Mouse (Mus musculus) ES-E14 (cell line): Measurements from ENCODE around the gene Pcare. TPM values are rescaled to one million over a fixed set of nuclear protein-coding genes. Genes with fewer than 3 reads are reported as not detected.
A peak's percentile ranks its signal among the peaks of the same experiment; 100 is the strongest.

Experiments used
- DNase-seq: peaks from one replicate; pipeline ENCODE4 v3.0.0-alpha.2; 2013; ENCODE audit warnings: low read depth, low spot score
- H3K27ac ChIP-seq: 2 replicates; pipeline ENCODE4 v1.5.1; 2012; ENCODE audit warnings: low read depth, mild to moderate bottlenecking, low read length, moderate library complexity, mixed read lengths; ENCODE audit not compliant: poor library complexity, insufficient read depth, severe bottlenecking
- H3K36me3 ChIP-seq: 2 replicates; pipeline ENCODE4 v1.6.1; 2012; ENCODE audit warnings: mild to moderate bottlenecking, low read length, moderate library complexity, mixed read lengths; ENCODE audit not compliant: control insufficient read depth, poor library complexity, insufficient read depth, severe bottlenecking
- H3K4me1 ChIP-seq, 2 experiments: fragments of 150-350 bp in 1 of 2; sonication (generic) in 1 of 2; 2 replicates each; pipeline ENCODE4 v1.6.1; 2012; ENCODE audit warnings: low read length in 2 of 2, mild to moderate bottlenecking in 1 of 2, mixed read lengths in 1 of 2; ENCODE audit not compliant: control insufficient read depth in 2 of 2, insufficient read depth in 2 of 2, poor library complexity in 1 of 2
- H3K4me3 ChIP-seq, 2 experiments: fragments of 150-350 bp in 1 of 2; sonication (generic) in 1 of 2; 2 replicates each; pipeline ENCODE4 v1.5.1; 2012; ENCODE audit warnings: low read length in 2 of 2, low read depth in 1 of 2, mild to moderate bottlenecking in 1 of 2, mixed read lengths in 1 of 2; ENCODE audit not compliant: insufficient read depth in 1 of 2, poor library complexity in 1 of 2, severe bottlenecking in 1 of 2
- H3K9ac ChIP-seq: 2 replicates; pipeline ENCODE4 v1.6.1; 2012; ENCODE audit warnings: low read depth, mild to moderate bottlenecking, low read length, mixed read lengths; ENCODE audit not compliant: poor library complexity, insufficient read depth, severe bottlenecking
- H3K9me3 ChIP-seq: fragments of 150-350 bp; sonication (generic); 2 replicates; pipeline ENCODE4 v1.6.1; 2012; ENCODE audit warnings: low read depth, mild to moderate bottlenecking, low read length; ENCODE audit not compliant: control insufficient read depth, insufficient read depth
- CHD2 ChIP-seq: IDR thresholded peaks from 2 replicates; pipeline ENCODE4 v1.6.1; 2014; ENCODE audit warnings: mild to moderate bottlenecking, low read depth, low read length, inconsistent platforms
- HCFC1 ChIP-seq: IDR thresholded peaks from 2 replicates; pipeline ENCODE4 v1.6.1; 2012; ENCODE audit warnings: low read length, inconsistent platforms, borderline replicate concordance; ENCODE audit not compliant: insufficient read depth
- MAFK ChIP-seq: IDR thresholded peaks from 2 replicates; pipeline ENCODE4 v1.6.1; 2014; ENCODE audit warnings: mild to moderate bottlenecking, low read depth, low read length, inconsistent platforms; ENCODE audit not compliant: insufficient read depth
- ZC3H11A ChIP-seq: IDR thresholded peaks from 2 replicates; pipeline ENCODE4 v1.6.1; 2012; ENCODE audit warnings: low read depth, mild to moderate bottlenecking, inconsistent platforms, low read length, borderline replicate concordance
- ZNF384 ChIP-seq: IDR thresholded peaks from 2 replicates; pipeline ENCODE4 v1.6.1; 2012; ENCODE audit warnings: low read depth, low read length, inconsistent platforms
- in situ Hi-C, 2 experiments: fragments of 600-800 bp; cut with MboI; formaldehyde crosslinking; loops; one replicate each; pipeline ENCODE4 v1.15.1; 2025; ENCODE audit warnings: low sequenced_read_pairs in 2 of 2, inconsistent platforms in 1 of 2; ENCODE audit not compliant: unreplicated experiment in 2 of 2
- total RNA-seq: library from RNA; depleted of rRNA; stranded (reverse); fragments of 300-350 nt; gene quantifications from 2 replicates; pipeline ENCODE4 v1.2.3, GENCODE M21; 2012

The Pcare gene
- total RNA-seq, 1 experiment: 0.09 TPM

DNA sequence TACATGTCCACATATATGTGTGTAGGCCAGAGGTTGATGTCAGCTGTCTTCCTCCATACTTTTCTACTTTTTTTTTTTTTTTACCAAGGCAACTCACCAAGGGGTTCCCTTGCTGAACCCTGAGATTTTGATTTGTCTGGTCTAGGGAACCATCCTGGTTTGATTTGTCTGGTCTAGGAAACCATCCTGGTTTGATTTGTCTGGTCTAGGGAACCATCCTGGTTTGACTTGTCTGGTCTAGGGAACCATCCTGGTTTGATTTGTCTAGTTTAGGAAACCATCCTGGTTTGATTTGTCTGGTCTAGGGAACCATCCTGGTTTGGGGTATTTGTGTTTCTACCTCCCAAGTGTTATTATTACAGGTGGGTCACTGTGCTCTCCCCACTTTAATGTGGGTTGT is 33.8 kb upstream of the Pcare start:
- DNase-seq: no peak
- TF ChIP-seq HCFC1 (peak; percentile 68; the same call in 1 of the 2 replicates), CHD2 (no peak)
- in situ Hi-C loops: no loop called here
- H3K9ac ChIP-seq: no peak overlapping the region
- peaks cover 0 to 3% of the 10 kb centered on the region in 2 experiments; a peak in 1 of 4 replicates for H3K4me1 ChIP-seq
- no peaks in the 10 kb centered on the region for H3K9me3 ChIP-seq
- H3K36me3 ChIP-seq: no peaks in the 10 kb centered on the region
- no peak overlapping the region for H3K27ac ChIP-seq
- 0 out of 4 replicates have a peak overlapping the region, but pooled peaks of 1 of the 2 experiments have one; percentile 15 for H3K4me3 ChIP-seq

DNA sequence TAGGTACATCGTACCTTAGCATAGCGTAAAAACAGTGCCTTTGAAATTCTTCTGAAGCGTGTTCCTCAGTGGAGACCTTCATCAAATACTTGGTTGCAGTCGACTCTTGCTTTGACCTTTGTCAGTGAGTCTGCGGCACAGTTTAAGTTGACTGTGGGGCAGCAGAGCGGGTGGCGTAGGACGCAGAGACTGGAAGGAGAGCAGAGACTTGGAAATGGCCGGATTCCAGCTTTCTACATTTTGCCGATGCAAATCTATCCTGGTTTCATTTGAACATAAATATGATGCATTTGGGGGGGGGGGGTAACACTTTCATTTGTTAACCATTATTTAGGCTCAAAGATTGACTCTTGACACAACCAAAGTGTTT is 30.7 kb upstream of the Pcare start:
- TF ChIP-seq ZNF384 (no peak), MAFK (no peak), ZC3H11A (no peak), CHD2 (no peak), HCFC1 (no peak)
- no peaks in the 10 kb centered on the region for H3K9me3 ChIP-seq
- peak overlapping the region; percentile 84 to 91 for H3K4me3 ChIP-seq
- no peak for DNase-seq
- H3K9ac ChIP-seq: peak overlapping the region; percentile 77
- in situ Hi-C loops: no loop called here
- no peak overlapping the region for H3K27ac ChIP-seq
- no peaks in the 10 kb centered on the region for H3K36me3 ChIP-seq
- H3K4me1 ChIP-seq: peaks cover 0 to 3% of the 10 kb centered on the region in 2 experiments; a peak in 1 of 4 replicates

DNA sequence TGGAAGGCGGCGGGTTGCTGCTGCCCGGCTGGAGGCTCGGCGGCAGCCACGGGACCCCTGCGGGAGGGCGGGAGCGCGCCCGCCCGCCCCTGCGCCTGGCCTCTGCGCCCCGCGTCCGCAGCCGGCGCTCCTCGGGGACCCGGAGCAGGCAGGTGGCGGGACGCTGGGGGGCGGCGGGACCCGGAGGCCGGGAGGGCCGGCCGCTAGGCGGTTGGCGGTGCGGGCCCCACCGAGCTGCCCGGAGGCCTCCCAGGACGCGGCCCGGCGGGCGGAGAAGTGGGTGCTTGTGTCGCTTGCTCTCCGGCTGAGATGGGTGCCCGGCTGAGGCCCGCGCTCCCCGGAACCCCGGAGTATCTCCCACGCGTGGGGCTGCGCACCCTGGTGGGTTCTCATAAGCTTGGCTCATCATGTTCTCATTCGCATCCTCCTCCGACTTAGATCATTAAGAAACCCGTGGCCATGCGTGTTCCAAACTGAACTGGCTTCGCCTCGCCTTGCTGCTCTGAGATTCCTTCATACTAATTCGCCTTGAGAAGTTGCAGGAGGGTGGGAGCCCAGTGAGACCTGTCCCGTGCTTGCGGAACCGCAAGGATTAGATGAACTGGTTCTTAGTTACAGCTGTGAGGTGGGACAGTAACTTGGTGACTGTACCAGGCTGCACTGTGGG is 30.1 kb upstream of the Pcare start:
- Histone ChIP-seq H3K9ac (peak overlapping the region; percentile 77), H3K36me3 (no peaks in the 10 kb centered on the region), H3K4me1 (peaks cover 0 to 3% of the 10 kb centered on the region in 2 experiments; a peak in 1 of 4 replicates), H3K4me3 (peak overlapping the region; percentile 84 to 91), H3K27ac (no peak overlapping the region), H3K9me3 (no peaks in the 10 kb centered on the region)
- in situ Hi-C loops: no loop called here
- TF ChIP-seq CHD2 (no peak), ZNF384 (no peak), MAFK (no peak), HCFC1 (no peak)
- peak; percentile 16 for DNase-seq

DNA sequence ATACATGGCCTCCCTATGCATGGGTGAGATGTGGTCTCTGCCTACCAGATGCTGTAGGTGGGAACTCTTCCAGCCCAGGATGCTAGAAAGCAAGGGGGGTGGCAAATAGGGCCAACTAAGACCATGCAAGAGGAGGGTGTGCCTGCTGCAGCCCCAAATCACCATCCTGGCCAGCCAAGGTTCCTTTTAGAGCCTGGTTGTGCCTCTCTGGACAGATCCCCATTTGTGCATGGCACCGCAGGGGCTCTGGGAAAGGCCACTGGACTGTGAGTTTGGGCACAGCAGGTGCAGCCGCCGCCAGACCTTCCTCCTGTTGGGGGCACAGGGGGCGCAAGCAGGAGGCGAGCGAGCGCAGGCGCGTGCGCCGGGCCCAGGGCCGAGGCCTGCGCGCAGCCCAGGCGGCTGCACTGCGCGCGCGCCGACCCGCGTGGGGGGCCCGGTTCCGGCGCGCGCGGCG is 29.6 kb upstream of the Pcare start:
- no peaks in the 10 kb centered on the region for H3K36me3 ChIP-seq
- in situ Hi-C loops: no loop called here
- H3K4me1 ChIP-seq: peaks cover 0 to 3% of the 10 kb centered on the region in 2 experiments; a peak in 1 of 4 replicates
- peak overlapping the region; percentile 71 to 84 for H3K4me3 ChIP-seq
- no peaks in the 10 kb centered on the region for H3K9me3 ChIP-seq
- DNase-seq: peak; percentile 13
- no peak overlapping the region for H3K27ac ChIP-seq
- TF ChIP-seq ZC3H11A (no peak), HCFC1 (no peak), CHD2 (no peak), ZNF384 (no peak), MAFK (no peak)
- H3K9ac ChIP-seq: peak overlapping the region; percentile 77

DNA sequence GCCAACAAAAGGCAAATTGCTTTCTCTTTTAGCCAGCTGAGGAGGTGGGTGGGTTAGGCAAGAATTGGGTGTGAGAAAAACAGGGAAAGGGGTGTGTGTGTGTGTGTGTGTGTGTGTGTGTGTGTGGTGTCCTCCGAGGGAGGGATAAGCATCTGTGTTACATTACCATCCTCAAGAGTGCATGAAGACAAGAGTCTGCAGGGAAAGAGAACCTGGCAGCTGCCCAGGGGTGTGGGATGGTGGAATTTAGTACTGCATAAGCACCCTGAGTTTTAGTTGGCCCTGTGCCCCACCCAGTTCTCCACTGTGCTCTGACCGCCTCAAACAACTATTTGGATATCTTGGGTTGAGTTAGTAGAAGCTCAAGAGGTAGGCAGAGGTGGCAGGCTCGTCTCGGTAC is 28.3 kb upstream of the Pcare start:
- H3K9ac ChIP-seq: no peak overlapping the region
- peaks cover 0 to 3% of the 10 kb centered on the region in 2 experiments; a peak in 1 of 4 replicates for H3K4me1 ChIP-seq
- no peaks in the 10 kb centered on the region for H3K9me3 ChIP-seq
- H3K27ac ChIP-seq: no peak overlapping the region
- DNase-seq: no peak
- in situ Hi-C loops: no loop called here
- TF ChIP-seq CHD2 (no peak), HCFC1 (no peak), ZNF384 (no peak), ZC3H11A (no peak), MAFK (no peak)
- no peaks in the 10 kb centered on the region for H3K36me3 ChIP-seq
- no peak overlapping the region for H3K4me3 ChIP-seq
